Mouse (Mus musculus): ENCODE data around the gene Car14.
"Not testable (repeated sequence)": the region's sequence is repeated elsewhere in the genome, so short reads cannot be mapped to it uniquely, and the experiment has no call there.

Car14 gene

GRCm38 (mm10) chr3:95891211-95892065 is 13.1 kb downstream of the Car14 start, which contains the start of gene BC028528:
TSS of gene BC028528 (minus strand) at chr3:95892005.
- DNase-seq = no peak

GRCm38 (mm10) chr3:95889664-95890063 is 14.8 kb downstream of the Car14 start:
- no peak for DNase-seq

- DNase-seq = no peak
Measured at GRCm38 (mm10) chr3:95887596-95887995, 16.9 kb downstream of the Car14 start.

DNA sequence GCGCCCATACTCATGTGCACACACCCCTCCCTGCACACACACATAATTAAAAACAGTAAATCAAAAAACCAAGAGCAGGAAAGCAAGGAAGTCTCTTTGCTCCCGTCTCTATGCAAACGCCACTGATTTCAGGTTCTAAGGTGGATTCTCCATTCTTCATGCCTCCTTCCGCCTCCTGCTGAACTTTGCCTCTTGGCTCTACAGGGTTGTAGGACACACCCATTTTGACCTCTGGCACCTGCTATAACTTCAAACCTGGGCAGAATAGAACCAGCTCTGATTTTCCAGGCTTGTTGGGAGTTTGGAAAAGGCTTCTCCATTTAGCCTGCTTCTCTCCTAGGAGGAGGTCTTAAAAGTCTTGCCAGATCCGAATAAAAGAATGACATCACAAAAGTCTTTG is 20.1 kb downstream of the Car14 start:
- no peak for DNase-seq

DNA sequence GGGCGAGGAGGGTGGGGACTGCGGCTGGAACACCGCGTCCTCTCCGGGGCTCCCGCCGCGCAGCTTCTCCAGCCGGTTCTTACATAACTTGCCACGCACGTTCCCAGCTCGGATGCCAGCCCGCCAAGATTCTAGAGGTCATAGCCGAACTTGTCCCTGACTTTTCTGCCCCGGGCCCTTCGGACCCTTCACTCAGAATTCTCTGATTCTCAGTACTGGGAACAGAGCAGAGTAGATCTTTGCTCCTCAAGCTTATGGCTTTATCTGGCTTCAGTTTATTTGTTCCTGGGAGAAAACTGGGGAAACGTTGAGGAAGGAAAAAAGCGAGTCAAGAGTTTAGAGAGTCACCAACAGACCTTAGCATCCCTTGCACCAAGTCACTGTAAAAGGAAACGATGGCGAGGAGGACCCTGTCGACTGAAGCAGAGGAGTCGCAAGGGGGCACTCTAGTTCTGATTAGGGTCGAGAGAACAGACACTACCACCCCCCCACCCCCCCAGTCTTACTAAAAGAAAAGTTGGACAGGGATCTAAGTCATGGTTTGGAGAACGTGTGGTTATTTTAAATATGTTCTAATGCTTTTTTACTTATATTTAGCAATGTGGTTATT is 21.6 kb downstream of the Car14 start:
- DNase-seq = peak; percentile 79

DNA sequence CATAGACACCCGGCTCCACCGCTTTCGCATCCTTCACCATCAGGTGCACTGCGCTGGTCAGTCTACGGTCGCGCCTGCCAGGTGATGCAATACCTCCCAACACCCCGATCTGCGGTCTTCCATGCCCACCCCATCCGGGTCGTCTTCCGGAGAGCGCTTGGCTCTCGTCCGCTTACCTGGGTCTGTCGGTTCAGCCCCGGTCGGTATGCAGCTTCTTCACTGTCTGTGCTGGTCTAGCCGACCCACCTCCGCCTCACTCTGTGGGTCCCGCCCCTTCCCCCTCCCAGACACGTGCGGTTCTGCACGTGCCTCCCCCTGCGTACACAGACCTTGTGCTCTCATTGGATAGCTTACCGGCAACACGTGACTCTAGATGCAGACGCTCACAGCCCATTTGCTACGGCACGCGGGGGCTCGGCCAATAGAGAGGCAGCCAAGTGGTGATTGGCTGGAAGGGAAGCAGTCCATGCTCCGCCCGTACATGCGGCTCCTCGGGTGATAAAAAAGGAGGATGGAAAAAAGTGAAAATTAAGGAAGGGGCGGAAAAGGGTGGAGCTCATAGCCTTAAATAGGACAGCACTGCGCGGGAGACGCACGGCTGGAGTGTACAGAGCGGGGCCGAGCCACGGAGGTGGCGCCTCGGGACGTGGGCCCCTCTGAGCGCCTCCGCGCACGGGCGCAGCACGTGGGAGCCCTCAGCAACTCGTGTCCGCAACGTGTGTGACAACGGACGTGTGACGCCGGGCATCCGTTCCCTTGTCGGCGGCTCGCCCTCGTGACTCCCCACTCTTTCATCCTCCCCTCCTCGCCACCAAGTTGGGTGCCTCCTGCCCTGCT is 22.3 kb downstream of the Car14 start, which contains the start of gene Ciart:
Gene Ciart, minus strand, starts transcription at position 273 of the 837 bp plus-strand sequence.
- DNase-seq = peak; percentile 98

GRCm38 (mm10) chr3:95879063-95879462 is 25.4 kb downstream of the Car14 start:
- DNase-seq = no peak

DNA sequence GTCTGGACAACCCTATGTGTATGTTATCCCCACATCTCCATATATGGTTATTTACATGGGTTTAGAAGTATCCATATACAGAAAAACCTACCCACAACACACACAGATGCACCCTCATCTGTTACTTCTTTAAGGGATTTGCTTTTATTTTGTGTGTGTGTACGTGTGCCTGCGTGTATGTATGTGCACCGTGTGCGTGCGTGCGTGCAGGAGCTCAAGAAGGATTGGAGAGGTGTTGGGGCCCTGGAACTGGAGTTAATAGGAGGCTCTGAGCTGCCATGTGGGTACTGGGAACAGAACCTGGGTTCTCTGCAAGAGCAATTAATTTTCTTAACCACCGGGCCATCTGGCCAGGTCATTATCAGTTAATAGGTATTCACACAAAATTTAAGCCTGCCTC is 32.4 kb downstream of the Car14 start:
- DNase-seq = no peak

DNA sequence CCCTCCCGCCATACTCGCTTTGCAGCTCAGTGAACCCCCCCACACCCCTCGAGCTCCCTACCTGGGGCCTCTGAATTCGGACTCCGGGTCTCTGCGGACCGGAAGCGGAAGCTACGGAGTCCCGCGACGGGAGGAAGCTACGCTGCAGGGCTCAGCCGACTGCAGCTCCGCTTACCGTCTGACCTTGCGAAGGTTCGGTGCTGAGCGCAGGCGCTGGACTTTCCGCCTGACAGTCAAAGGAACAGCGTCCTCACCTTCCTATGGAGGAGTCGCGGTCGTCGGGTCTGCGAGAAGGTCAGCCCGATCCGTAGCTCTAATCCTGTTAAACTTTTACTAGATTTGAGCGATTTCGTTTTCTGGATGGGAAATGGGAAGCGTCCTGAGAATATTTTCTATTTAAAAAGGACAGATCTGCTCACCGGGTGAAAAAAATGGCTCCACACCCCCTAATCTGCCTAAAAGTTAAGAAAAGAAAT is 33.1 kb downstream of the Car14 start, which contains the start of gene Mrps21:
Gene Mrps21, minus strand, starts transcription at position 128 of the 476 bp plus-strand sequence.
- DNase-seq = peak; percentile 92

DNA sequence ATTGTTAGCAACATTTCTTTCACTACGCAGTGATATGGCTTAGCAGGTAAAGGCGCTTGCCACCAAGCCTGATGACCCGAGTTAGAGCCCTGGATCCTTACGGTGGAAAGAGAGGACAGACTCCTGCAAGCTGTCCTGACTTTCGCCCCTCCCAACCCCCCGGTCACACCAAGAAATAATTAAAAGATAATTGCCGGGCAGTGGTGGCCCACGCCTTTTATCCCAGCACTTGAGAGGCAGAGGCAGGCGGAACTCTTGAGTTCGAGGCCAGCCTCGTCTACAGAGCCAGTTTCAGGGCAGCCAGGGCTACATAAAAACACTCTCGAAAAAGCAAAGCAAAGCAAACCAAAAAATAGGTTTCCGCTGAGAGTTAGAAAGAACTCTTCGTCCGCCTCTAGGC is 33.5 kb downstream of the Car14 start:
- DNase-seq = no peak

GRCm38 (mm10) chr3:95867408-95867807 is 37.1 kb downstream of the Car14 start:
- no peak for DNase-seq

GRCm38 (mm10) chr3:95866071-95866470 is 38.4 kb downstream of the Car14 start:
- DNase-seq = no peak

DNA sequence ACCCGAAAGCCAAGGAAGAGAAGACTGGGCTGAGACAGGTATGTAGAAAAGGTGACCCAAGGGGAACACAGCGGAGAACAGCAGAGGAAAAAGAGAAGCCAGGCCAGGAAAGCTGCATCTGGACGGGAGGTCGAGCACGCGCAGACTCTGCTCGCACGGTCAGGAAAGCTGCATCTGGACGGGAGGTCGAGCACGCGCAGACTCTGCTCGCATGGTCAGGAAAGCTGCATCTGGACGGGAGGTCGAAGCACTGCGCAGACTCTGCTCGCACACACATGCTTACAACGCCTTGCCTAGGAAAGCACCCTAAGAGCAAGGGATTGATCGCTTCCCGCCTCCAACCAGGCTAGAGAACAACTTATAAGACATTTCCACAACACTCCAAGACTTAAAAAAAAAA is 38.9 kb downstream of the Car14 start:
- no peak for DNase-seq

DNA sequence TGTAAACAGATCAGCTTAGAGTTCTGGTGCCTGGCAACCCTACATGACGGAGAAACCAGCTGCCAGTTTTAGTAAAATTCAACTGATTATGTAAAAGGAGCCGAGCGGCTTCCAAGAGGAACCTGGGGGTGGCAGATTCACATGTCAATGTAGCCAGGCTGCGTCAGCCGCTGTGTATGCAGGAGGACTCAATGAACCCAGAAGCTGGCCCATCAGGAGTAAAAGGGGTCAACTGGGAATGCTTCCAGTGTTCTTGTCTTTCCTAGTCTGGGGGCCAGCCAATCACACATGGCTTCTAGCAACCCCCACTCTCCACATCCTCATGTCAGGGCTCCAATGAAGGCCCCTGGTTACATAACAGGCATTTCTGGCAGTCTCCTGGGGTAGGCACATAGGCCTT is 39.4 kb downstream of the Car14 start:
- DNase-seq = peak; percentile 87

DNA sequence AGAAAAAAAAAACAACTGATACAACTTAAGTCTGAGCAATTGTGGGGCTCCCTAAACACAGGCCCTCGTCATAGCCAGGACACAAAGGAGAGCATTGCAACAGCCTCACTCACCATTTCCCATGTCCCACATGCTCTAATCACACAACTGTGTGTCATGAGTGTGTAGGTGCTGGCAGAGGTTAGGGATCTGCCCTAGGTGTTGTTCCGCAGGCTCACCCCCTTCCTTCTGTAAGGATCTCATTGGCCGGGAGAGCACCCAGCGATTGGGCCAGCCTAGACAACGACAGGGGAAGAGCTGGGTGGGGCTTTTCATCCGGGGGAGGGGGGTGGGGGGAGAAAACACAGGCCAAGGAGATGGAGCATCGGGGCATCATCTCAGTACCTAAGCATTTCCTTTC is 40.9 kb downstream of the Car14 start:
- no peak for DNase-seq

DNA sequence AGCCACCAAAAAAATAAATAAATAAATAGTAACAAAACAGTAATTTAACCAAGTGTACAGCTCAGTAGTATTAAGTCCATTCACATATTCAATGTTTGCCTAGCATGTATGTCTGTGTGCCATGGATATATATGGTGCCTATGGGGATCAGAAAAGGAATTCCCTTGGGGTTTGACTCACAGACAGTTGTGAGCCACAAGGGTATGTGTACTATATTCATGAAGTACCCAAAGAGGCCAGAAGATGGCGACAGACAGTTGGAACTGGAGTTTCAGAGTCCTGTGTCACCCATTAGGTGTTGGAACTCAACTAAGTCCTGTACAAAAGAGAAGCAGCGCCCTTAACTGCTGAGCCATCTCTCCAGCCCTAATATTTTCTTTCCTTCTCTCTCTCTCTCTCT is 42.7 kb downstream of the Car14 start:
- DNase-seq = peak; percentile 63

DNA sequence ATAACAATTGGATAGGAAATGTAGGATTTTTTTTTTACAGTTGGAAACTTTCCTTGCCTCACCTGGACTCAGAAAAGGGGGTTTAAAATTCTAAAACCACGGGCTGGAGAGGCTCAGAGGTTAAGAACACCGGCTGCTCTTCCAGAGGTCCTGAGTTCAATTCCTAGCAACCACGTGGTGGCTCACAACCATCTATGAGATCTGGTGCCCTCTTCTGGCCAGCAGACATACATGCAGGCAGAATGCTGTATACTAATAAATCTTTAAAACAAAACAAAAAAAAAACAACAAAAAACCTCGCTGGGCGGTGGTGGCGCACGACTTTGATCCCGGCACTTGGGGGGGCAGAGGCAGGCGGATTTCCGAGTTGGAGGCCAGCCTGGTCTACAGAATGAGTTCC is 43.3 kb downstream of the Car14 start:
- DNase-seq = no peak

DNA sequence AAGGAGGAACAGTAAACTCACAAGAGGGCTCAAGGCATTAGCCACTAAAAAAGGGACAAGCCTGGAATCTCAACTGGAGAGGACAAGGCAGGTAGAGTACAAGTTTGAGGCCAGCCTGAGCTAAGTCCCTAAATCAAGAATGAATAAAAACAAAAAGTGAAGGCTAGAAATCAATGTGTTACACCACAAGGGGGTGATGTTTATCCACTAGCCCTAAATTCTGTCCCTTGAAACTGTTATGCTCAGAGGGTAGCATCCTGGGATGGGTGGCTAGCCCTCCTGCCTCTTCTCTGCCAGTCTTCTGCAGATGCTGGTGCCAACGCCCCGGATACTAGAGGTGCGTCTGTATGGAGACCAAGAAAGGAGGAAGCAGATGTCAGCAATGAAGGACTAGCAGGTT is 44.2 kb downstream of the Car14 start:
- DNase-seq = no peak

- DNase-seq = not testable (repeated sequence)
Measured at GRCm38 (mm10) chr3:95858278-95858677, 46.2 kb downstream of the Car14 start.

GRCm38 (mm10) chr3:95857050-95857449 is 47.4 kb downstream of the Car14 start:
- DNase-seq = not testable (repeated sequence)

DNA sequence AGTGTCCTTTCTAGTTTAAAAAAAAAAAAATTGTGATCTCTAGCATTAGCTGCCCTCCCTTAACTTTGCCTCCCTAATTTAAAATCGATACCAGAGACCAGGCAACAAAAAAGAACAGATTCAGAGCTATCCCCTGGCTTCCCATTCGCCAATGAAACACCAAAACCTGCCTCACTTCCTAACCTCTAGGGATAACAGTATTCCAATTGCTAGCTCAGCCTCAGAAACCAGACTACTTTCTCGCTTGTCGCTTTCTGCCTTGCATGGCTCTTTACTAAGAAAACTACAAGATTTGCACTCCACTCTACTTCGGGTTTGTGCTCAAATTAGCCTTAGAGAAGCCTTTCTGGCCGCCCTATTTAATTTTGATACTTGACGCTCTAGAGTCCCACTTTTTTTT is 48.4 kb downstream of the Car14 start:
- DNase-seq = no peak

DNA sequence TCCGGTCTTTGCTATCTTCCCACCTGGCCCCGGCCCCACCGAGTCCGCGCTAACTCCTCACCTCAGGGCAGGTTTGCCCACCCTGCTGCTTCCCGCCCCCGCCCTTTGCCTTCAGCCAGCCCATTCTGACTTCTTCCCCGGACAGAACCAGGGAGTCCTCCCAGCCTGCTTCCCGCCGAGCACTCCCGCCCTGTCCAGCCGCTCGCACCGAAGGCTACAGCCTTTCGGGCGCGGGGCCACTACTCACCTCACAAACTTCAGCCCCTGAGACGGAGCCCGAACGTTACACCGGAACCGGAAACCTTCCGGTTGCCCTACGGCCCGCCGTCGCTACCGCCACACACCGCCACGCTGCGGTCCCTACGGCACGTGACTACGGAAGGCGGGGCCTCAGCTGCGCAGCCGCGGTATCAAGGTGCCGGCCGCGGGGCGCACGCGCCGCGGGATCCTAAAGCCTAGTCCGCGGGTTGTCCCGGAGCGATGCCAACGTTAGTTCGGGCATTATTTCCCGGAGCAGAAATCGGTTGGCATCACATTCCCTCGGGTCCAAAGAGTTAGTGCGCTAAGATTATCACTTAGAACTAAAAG is 48.9 kb downstream of the Car14 start, which contains the start of gene Prpf3:
Gene Prpf3, minus strand, starts transcription at position 384 of the 588 bp plus-strand sequence.
- peak; percentile 95 for DNase-seq

DNA sequence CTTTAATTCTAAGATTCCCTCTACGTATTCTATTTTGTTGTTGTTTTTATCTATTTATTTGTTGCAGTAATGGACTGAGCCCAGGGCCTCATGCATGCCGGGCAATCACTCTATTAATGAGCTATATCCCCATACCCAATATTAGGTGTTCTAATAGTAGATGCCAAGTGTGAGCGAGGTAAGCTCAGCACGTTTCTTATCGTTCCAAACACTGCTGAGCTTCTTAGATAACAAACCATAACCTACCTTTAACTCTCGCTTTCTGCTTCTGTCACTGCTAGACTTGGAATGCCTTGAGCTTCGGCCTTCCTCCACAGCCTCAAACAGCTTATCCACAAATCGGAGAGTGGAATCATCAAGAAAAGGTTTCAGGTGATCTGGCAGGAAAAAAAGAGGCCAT is 53.2 kb downstream of the Car14 start:
- no peak for DNase-seq
